Mouse (Mus musculus) kidney, adult 9 months (tissue): ENCODE results near the gene Ube4b.

Source experiments
- DNase-seq: peaks from one replicate; pipeline ENCODE4 v3.0.0; 2022

Ube4b gene

GRCm38 (mm10) chr4:149334881-149335280, 91.7 kb downstream of the Ube4b start:
- DNase-seq, result no peak

GRCm38 (mm10) chr4:149332726-149333125, 93.8 kb downstream of the Ube4b start:
- DNase-seq, result no peak

GRCm38 (mm10) chr4:149330495-149330894, 96.1 kb downstream of the Ube4b start:
- no peak for DNase-seq

- DNase-seq, result no peak
These were observed 97.8 kb downstream of the Ube4b start for GRCm38 (mm10) chr4:149328735-149329134.

GRCm38 (mm10) chr4:149327281-149327680, 99.3 kb downstream of the Ube4b start:
- no peak for DNase-seq

- no peak for DNase-seq
These were observed 101.0 kb downstream of the Ube4b start for GRCm38 (mm10) chr4:149325411-149326162.

GRCm38 (mm10) chr4:149323730-149324129, 102.8 kb downstream of the Ube4b start:
- DNase-seq, result peak; percentile 25

GRCm38 (mm10) chr4:149322718-149323117, 103.8 kb downstream of the Ube4b start:
- DNase-seq, result no peak

GRCm38 (mm10) chr4:149322286-149322685, 104.3 kb downstream of the Ube4b start:
- DNase-seq, result no peak

- no peak for DNase-seq
These were observed 107.5 kb downstream of the Ube4b start for GRCm38 (mm10) chr4:149319088-149319487.

GRCm38 (mm10) chr4:149317387-149317786, 109.2 kb downstream of the Ube4b start:
- no peak for DNase-seq

GRCm38 (mm10) chr4:149314275-149314837, 112.2 kb downstream of the Ube4b start:
- DNase-seq, result no peak

- no peak for DNase-seq
These were observed 112.8 kb downstream of the Ube4b start for GRCm38 (mm10) chr4:149313558-149314253.

- no peak for DNase-seq
These were observed 114.6 kb downstream of the Ube4b start for GRCm38 (mm10) chr4:149311996-149312395.

GRCm38 (mm10) chr4:149308491-149308820, 118.1 kb downstream of the Ube4b start:
- no peak for DNase-seq

- peak; percentile 98 for DNase-seq
These were observed 118.7 kb downstream of the Ube4b start, which contains the start of gene Kif1b for GRCm38 (mm10) chr4:149307596-149308490. Kif1b (minus strand) TSS chr4:149307693.

- DNase-seq, result peak; percentile 82
These were observed 119.6 kb downstream of the Ube4b start for GRCm38 (mm10) chr4:149306712-149307595.

GRCm38 (mm10) chr4:149305761-149306711, 120.5 kb downstream of the Ube4b start:
- no peak for DNase-seq

- no peak for DNase-seq
These were observed 122.1 kb downstream of the Ube4b start for GRCm38 (mm10) chr4:149304466-149304865.

- no peak for DNase-seq
These were observed 123.0 kb downstream of the Ube4b start for GRCm38 (mm10) chr4:149303502-149303901.

- no peak for DNase-seq
These were observed 123.8 kb downstream of the Ube4b start for GRCm38 (mm10) chr4:149302751-149303150.
